Mouse (Mus musculus): ENCODE measurements at regions not wholly inside any gene's neighbourhood (a gene's known extent, or its start where the extent isn't known, plus 50 kb on each side); places are given as distances from the start of the nearest gene placed in this dataset.

DNA sequence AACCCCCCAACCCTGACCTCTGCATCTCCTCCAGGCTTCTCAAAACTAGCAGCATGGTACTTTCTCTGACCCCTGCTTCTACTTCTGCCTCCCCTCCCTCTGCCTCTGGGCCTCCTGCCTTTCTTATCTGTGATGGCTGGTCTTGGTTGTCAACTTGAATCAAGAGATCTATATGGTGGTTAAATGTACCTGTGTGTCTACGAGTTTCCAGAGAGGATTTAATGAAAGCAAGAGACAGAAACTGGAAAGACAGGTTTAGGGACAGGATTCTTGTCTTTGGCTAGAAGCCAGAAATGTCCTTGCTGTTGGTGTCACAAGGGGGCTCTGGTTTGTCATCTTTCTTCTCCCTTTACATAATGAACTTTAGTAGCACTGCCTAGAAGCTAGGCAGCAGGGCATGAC is 180.9 kb downstream of the Gm19410 start:
- H3K36me3 ChIP-seq (ENCODE audit: control insufficient read depth, insufficient read depth, low read length), result no peaks in the 10 kb centered on the region
- no peak overlapping the region for H3K27ac ChIP-seq (ENCODE audit: low read depth)
- DNase-seq (ENCODE audit: low spot score) (peak; percentile 58), ATAC-seq (replicated peaks; ENCODE audit: low FRiP score, low TSS enrichment, low read depth) (peak; percentile 66)
- no peak overlapping the region for H3K4me3 ChIP-seq (ENCODE audit: low read depth, low read length)
- H3K4me2 ChIP-seq (ENCODE audit: low read length), result no peak overlapping the region
- H3K27me3 ChIP-seq (replicated peaks; ENCODE audit: control insufficient read depth, insufficient read depth, low read length), result no peaks in the 10 kb centered on the region
- H3K9me3 ChIP-seq (ENCODE audit: control insufficient read depth, low read length), result no peaks in the 10 kb centered on the region
- WGBS, result 17% methylated on average over 1 of the region's 1 CpGs
- H3K4me1 ChIP-seq (replicated peaks; ENCODE audit: control insufficient read depth, insufficient read depth, low read length), result no peaks in the 10 kb centered on the region
- H3K9ac ChIP-seq (ENCODE audit: low read length), result no peak overlapping the region

DNA sequence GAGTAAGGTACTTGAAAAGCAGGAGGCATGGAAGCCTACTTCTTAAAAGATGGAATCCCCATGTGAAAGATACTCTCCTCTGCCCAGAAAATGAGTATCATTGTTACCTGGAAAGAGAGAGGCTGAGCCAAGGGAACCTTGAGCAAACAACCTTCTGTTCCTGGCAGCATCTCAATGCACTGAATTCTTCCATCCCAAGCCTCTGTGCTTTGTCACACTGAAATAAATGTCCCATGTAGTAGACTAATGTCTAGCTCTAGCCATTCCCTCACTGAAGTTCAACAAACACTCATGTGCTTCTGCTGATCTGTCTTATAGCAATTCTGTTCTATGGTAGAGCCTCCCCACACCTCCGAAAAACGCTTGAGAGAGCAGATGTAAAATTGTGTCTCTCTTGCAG is 182.6 kb downstream of the Gm19410 start:
- Histone ChIP-seq H3K4me2 (ENCODE audit: low read length) (no peak overlapping the region), H3K27ac (ENCODE audit: low read depth) (no peak overlapping the region), H3K9ac (ENCODE audit: low read length) (no peak overlapping the region), H3K9me3 (ENCODE audit: control insufficient read depth, low read length) (no peaks in the 10 kb centered on the region), H3K36me3 (ENCODE audit: control insufficient read depth, insufficient read depth, low read length) (no peaks in the 10 kb centered on the region), H3K4me3 (ENCODE audit: low read depth, low read length) (no peak overlapping the region), H3K27me3 (replicated peaks; ENCODE audit: control insufficient read depth, insufficient read depth, low read length) (no peaks in the 10 kb centered on the region), H3K4me1 (replicated peaks; ENCODE audit: control insufficient read depth, insufficient read depth, low read length) (no peaks in the 10 kb centered on the region)
- WGBS, result 52% methylated on average over 2 of the region's 2 CpGs
- ATAC-seq (replicated peaks; ENCODE audit: low FRiP score, low TSS enrichment, low read depth), result no peak
- no peak for DNase-seq (ENCODE audit: low spot score)

DNA sequence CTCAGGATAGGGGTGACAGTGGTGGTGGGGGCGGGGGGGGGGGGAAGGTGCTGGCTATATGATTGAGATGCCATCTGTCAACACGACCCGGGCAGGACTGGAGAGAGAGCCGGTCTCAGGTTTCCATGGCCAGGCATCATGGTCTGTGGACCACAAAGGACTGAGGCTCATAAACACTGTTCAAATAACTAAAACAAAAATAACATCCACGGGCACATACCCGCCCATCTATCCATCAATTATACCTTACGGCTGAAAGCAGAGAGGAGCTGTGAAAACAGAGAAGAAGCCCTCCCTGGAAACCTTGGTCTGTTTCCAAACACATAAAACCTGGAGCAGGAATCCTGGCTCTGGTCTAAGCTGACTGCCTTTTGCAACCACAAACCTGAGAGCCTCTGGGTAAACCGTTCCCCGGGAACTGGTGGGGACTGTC is 183.2 kb downstream of the Gm19410 start:
- WGBS, result 18% methylated on average over 9 of the region's 9 CpGs
- H3K36me3 ChIP-seq (ENCODE audit: control insufficient read depth, insufficient read depth, low read length), result no peaks in the 10 kb centered on the region
- DNase-seq (ENCODE audit: low spot score), result no peak
- no peak overlapping the region for H3K4me2 ChIP-seq (ENCODE audit: low read length)
- no peaks in the 10 kb centered on the region for H3K27me3 ChIP-seq (replicated peaks; ENCODE audit: control insufficient read depth, insufficient read depth, low read length)
- H3K4me3 ChIP-seq (ENCODE audit: low read depth, low read length), result no peak overlapping the region
- H3K9me3 ChIP-seq (ENCODE audit: control insufficient read depth, low read length), result no peaks in the 10 kb centered on the region
- H3K4me1 ChIP-seq (replicated peaks; ENCODE audit: control insufficient read depth, insufficient read depth, low read length), result no peaks in the 10 kb centered on the region
- no peak; the same call in 1 of the 2 replicates for ATAC-seq (replicated peaks; ENCODE audit: low FRiP score, low TSS enrichment, low read depth)
- H3K27ac ChIP-seq (ENCODE audit: low read depth), result no peak overlapping the region
- no peak overlapping the region for H3K9ac ChIP-seq (ENCODE audit: low read length)

DNA sequence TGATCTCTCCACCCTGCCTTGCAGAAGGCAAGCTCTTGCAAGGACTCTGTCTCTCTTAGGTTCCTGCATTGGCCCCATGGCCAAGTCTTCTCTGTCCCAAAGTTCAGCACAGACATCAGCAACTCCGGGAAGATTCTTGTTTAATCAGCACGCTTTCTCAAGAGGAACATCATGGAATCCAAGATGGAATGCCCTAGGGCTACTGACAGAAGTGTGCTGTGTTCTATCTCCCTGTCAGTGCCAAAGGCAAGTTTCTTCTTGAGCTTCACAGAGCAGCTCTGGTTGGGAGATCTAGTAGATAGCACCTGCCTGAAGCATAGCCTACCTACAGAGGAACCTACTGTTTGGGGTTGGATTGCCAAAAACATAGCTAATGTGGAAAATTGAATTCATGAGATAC is 189.9 kb downstream of the Gm19410 start:
- no peak overlapping the region for H3K4me3 ChIP-seq (ENCODE audit: low read depth, low read length)
- no peaks in the 10 kb centered on the region for H3K27me3 ChIP-seq (replicated peaks; ENCODE audit: control insufficient read depth, insufficient read depth, low read length)
- ATAC-seq (replicated peaks; ENCODE audit: low FRiP score, low TSS enrichment, low read depth) (no peak), DNase-seq (ENCODE audit: low spot score) (no peak)
- no peak overlapping the region for H3K27ac ChIP-seq (ENCODE audit: low read depth)
- 78% methylated on average over 2 of the region's 2 CpGs for WGBS
- no peak overlapping the region for H3K9ac ChIP-seq (ENCODE audit: low read length)
- H3K4me2 ChIP-seq (ENCODE audit: low read length), result no peak overlapping the region
- no peaks in the 10 kb centered on the region for H3K9me3 ChIP-seq (ENCODE audit: control insufficient read depth, low read length)
- H3K36me3 ChIP-seq (ENCODE audit: control insufficient read depth, insufficient read depth, low read length), result no peaks in the 10 kb centered on the region
- H3K4me1 ChIP-seq (replicated peaks; ENCODE audit: control insufficient read depth, insufficient read depth, low read length), result no peaks in the 10 kb centered on the region

DNA sequence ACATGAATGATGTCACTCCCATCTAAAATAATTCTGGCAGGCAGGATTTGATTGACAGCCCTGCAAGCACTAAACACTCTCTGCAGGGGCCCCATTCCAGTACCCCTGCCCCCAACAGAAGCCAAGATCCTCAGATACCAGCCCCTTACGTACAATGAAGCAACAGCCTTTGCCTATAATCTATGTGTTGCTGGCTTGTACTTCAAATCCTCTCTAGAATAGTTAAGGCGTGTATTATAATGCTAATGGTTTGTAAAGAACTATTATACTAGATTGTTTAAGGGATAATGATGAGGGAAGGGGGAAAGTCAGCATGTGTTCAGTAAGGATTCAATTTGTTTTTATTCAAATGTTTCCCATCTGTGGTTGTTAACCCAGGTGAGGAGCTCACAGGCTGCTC is 190.7 kb downstream of the Gm19410 start:
- Histone ChIP-seq H3K27ac (ENCODE audit: low read depth) (no peak overlapping the region), H3K27me3 (replicated peaks; ENCODE audit: control insufficient read depth, insufficient read depth, low read length) (no peaks in the 10 kb centered on the region), H3K9ac (ENCODE audit: low read length) (no peak overlapping the region), H3K36me3 (ENCODE audit: control insufficient read depth, insufficient read depth, low read length) (no peaks in the 10 kb centered on the region), H3K4me2 (ENCODE audit: low read length) (no peak overlapping the region), H3K4me1 (replicated peaks; ENCODE audit: control insufficient read depth, insufficient read depth, low read length) (no peaks in the 10 kb centered on the region; the same call in 1 of the 2 replicates), H3K9me3 (ENCODE audit: control insufficient read depth, low read length) (no peaks in the 10 kb centered on the region), H3K4me3 (ENCODE audit: low read depth, low read length) (no peak overlapping the region)
- DNase-seq (ENCODE audit: low spot score) (no peak), ATAC-seq (replicated peaks; ENCODE audit: low FRiP score, low TSS enrichment, low read depth) (no peak)
- 81% methylated on average over 2 of the region's 2 CpGs for WGBS

DNA sequence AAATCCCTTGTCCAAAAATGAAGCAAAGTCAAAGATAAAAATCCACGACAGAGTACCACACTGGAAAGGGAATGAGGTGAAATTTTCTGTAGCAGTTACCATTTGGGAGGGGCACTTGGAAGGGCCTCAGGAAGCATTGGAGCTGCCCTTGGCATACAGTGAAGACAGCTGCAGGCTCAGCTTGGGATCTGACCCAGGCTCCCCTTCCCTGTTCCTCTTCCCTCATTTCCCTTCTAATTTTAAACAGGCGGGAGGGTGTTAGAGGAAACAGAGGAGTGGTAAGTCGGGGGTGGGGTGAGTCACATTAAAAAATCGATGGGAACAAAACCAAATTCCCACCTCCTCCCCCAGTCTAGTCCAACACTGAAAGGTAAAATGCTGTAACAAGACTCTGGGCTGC is 193.6 kb downstream of the Gm19410 start:
- Histone ChIP-seq H3K9me3 (ENCODE audit: control insufficient read depth, low read length) (no peaks in the 10 kb centered on the region), H3K4me1 (replicated peaks; ENCODE audit: control insufficient read depth, insufficient read depth, low read length) (no peaks in the 10 kb centered on the region; the same call in 1 of the 2 replicates), H3K27ac (ENCODE audit: low read depth) (no peak overlapping the region), H3K36me3 (ENCODE audit: control insufficient read depth, insufficient read depth, low read length) (no peaks in the 10 kb centered on the region), H3K9ac (ENCODE audit: low read length) (no peak overlapping the region), H3K4me2 (ENCODE audit: low read length) (no peak overlapping the region), H3K4me3 (ENCODE audit: low read depth, low read length) (no peak overlapping the region), H3K27me3 (replicated peaks; ENCODE audit: control insufficient read depth, insufficient read depth, low read length) (no peaks in the 10 kb centered on the region)
- ATAC-seq (replicated peaks; ENCODE audit: low FRiP score, low TSS enrichment, low read depth) (no peak), DNase-seq (ENCODE audit: low spot score) (no peak)
- 75% methylated on average over 4 of the region's 4 CpGs for WGBS

DNA sequence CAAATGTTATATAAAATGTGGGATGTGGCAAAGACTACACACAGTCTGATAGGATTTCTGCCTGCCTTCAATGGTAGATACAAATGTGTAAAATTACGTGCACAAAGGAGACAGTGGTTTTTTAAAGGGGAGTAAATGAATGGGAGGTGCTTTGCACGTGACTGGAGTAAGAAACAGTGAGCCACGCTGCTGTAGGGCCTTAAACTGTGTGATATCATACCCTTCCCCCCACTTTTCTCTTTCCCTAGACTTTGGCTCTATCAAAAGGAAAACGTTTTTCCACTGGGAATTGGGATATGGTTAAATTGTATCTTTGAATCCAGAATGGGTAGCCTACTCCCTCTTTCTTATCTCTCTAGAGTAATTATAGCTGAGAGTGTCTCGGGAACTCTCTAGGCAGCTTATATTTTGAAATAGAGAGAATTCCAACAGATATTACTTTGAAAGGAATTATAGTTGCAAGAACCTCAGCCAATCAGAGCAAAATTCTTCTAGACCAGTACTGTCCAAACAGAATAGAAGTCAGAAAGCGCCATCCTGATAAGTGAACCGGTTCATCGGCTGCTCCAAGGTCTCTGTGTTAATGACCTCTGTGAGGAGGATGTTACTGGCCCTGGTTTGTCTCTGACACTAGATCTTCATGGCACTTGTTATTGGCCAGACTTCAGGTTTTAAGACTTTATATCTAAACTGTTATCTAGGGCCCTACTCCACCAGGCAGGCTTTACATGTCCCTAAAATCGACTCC is 195.5 kb downstream of the Gm19410 start:
- Histone ChIP-seq H3K9ac (ENCODE audit: low read length) (no peak overlapping the region), H3K4me2 (ENCODE audit: low read length) (no peak overlapping the region), H3K4me3 (ENCODE audit: low read depth, low read length) (no peak overlapping the region), H3K4me1 (replicated peaks; ENCODE audit: control insufficient read depth, insufficient read depth, low read length) (no peaks in the 10 kb centered on the region; the same call in 1 of the 2 replicates), H3K27ac (ENCODE audit: low read depth) (no peak overlapping the region), H3K36me3 (ENCODE audit: control insufficient read depth, insufficient read depth, low read length) (no peaks in the 10 kb centered on the region), H3K27me3 (replicated peaks; ENCODE audit: control insufficient read depth, insufficient read depth, low read length) (no peaks in the 10 kb centered on the region), H3K9me3 (ENCODE audit: control insufficient read depth, low read length) (no peaks in the 10 kb centered on the region)
- WGBS, result 52% methylated on average over 9 of the region's 9 CpGs
- DNase-seq (ENCODE audit: low spot score), result no peak
- no peak for ATAC-seq (replicated peaks; ENCODE audit: low FRiP score, low TSS enrichment, low read depth)

DNA sequence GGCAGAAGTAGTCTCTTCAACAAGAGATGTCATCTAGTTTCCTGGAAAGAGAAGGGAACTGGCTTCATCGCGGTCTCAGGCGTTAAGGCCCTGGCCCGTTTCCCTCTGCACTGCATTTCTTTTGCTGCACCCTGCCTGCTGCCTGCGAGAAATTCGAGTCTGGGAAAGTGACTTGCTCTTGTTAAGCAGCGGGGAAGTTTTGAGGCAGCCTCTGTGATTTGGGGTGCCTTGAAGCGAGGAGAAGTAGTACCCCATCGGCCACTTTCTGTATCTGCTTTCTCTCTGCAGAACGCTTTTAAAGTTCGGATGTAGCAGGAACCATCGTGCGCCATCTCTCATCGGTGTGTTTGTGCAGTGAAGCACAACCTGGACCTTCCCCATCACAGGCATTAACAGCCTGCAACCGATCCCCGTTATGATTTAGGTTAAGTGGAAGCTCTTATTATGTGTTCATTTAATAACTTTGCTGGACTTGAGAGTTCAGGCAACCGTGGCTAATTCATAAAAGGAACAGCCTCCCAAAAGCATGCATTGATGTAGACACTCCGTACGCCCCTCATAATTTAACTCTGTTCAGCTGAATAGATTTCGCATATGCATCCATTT is 196.1 kb downstream of the Gm19410 start:
- no peak for DNase-seq (ENCODE audit: low spot score)
- Histone ChIP-seq H3K27ac (ENCODE audit: low read depth) (no peak overlapping the region), H3K4me2 (ENCODE audit: low read length) (no peak overlapping the region), H3K27me3 (replicated peaks; ENCODE audit: control insufficient read depth, insufficient read depth, low read length) (no peaks in the 10 kb centered on the region), H3K9ac (ENCODE audit: low read length) (no peak overlapping the region), H3K36me3 (ENCODE audit: control insufficient read depth, insufficient read depth, low read length) (no peaks in the 10 kb centered on the region), H3K4me3 (ENCODE audit: low read depth, low read length) (no peak overlapping the region), H3K4me1 (replicated peaks; ENCODE audit: control insufficient read depth, insufficient read depth, low read length) (no peaks in the 10 kb centered on the region; the same call in 1 of the 2 replicates), H3K9me3 (ENCODE audit: control insufficient read depth, low read length) (no peaks in the 10 kb centered on the region)
- no peak for ATAC-seq (replicated peaks; ENCODE audit: low FRiP score, low TSS enrichment, low read depth)
- 55% methylated on average over 20 of the region's 20 CpGs for WGBS

DNA sequence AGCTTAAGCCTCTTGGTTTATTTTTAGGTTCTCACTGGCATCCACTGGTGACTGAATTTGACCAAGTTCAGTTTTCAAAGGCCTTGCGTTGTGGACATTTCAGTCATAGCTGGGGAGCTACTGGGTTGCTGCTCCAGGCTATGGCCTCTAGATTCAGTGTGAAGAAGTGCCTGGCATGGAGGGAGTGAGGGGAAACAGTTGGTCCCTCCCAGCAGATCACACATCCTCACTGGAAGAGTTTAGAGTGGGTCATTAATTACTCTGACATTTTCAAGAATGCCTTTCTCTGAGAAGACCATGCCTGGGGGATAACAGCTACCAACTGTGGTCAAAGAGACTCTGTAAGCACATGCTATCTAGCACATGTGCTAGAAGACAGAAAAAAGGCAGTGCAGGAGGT is 199.3 kb downstream of the Gm19410 start:
- H3K4me1 ChIP-seq (replicated peaks; ENCODE audit: control insufficient read depth, insufficient read depth, low read length), result no peaks in the 10 kb centered on the region; the same call in 1 of the 2 replicates
- ATAC-seq (replicated peaks; ENCODE audit: low FRiP score, low TSS enrichment, low read depth), result no peak

More for the DNA sequence above, 199.3 kb downstream of the Gm19410 start:
- H3K27me3 ChIP-seq (replicated peaks; ENCODE audit: control insufficient read depth, insufficient read depth, low read length), result no peaks in the 10 kb centered on the region
- no peaks in the 10 kb centered on the region for H3K36me3 ChIP-seq (ENCODE audit: control insufficient read depth, insufficient read depth, low read length)
- 15% methylated on average over 1 of the region's 1 CpGs for WGBS
- no peak overlapping the region for H3K4me3 ChIP-seq (ENCODE audit: low read depth, low read length)
- no peak overlapping the region for H3K27ac ChIP-seq (ENCODE audit: low read depth)
- H3K4me2 ChIP-seq (ENCODE audit: low read length), result no peak overlapping the region
- no peaks in the 10 kb centered on the region for H3K9me3 ChIP-seq (ENCODE audit: control insufficient read depth, low read length)
- H3K9ac ChIP-seq (ENCODE audit: low read length), result no peak overlapping the region
- no peak for DNase-seq (ENCODE audit: low spot score)
